Mouse (Mus musculus) CH12.LX (cell line): ENCODE data around the gene Entpd1. TPM values are rescaled to one million over a fixed set of nuclear protein-coding genes. Genes with fewer than 3 reads are reported as not detected.
A peak's percentile ranks its signal among the peaks of the same experiment; 100 is the strongest.

Source experiments
- DNase-seq: peaks from one replicate; pipeline ENCODE4 v3.0.0-alpha.2; 2013; ENCODE audit errors: extremely low read depth
- H3K27ac ChIP-seq: 2 replicates; pipeline ENCODE4 v1.5.1; 2012; ENCODE audit warnings: low read depth, mild to moderate bottlenecking, control low read depth, moderate library complexity; ENCODE audit not compliant: insufficient read depth
- H3K27me3 ChIP-seq: replicated peaks from 2 replicates; pipeline ENCODE3; 2012; ENCODE audit warnings: inconsistent platforms
- H3K36me3 ChIP-seq, 2 experiments: replicated peaks in 1 of 2; 2 replicates each; pipeline versions ENCODE3 to v1.6.1; 2012; ENCODE audit warnings: inconsistent platforms in 1 of 2, low read length in 1 of 2, mild to moderate bottlenecking in 1 of 2, mixed read lengths in 1 of 2, moderate library complexity in 1 of 2; ENCODE audit not compliant: control insufficient read depth in 1 of 2, insufficient read depth in 1 of 2
- H3K4me1 ChIP-seq, 2 experiments: 2 replicates each; pipeline ENCODE4 v1.6.1; 2012; ENCODE audit warnings: inconsistent platforms in 1 of 2, moderate library complexity in 1 of 2; ENCODE audit not compliant: insufficient read depth in 2 of 2, control insufficient read depth in 1 of 2
- H3K4me2 ChIP-seq: 2 replicates; pipeline ENCODE4 v1.6.1; 2012; ENCODE audit warnings: low read depth, mild to moderate bottlenecking, control low read depth; ENCODE audit not compliant: poor library complexity, insufficient read depth, severe bottlenecking
- H3K4me3 ChIP-seq, 3 experiments: fragments of 150-350 bp in 1 of 3; sonication (generic) in 1 of 3; replicated peaks in 1 of 3; 2 replicates each; pipeline versions ENCODE3 to v1.5.1; 2011 to 2012; ENCODE audit warnings: low read depth in 2 of 3, low read length in 2 of 3, mild to moderate bottlenecking in 2 of 3, moderate library complexity in 2 of 3, control low read depth in 1 of 3, improper control_type of control experiment in 1 of 3, inconsistent platforms in 1 of 3, mixed read lengths in 1 of 3; ENCODE audit not compliant: poor library complexity in 1 of 3
- H3K79me2 ChIP-seq: replicated peaks from 2 replicates; pipeline ENCODE4 v1.6.1; 2012; ENCODE audit warnings: mild to moderate bottlenecking, moderate library complexity; ENCODE audit not compliant: control insufficient read depth, poor library complexity, insufficient read depth, severe bottlenecking; ENCODE audit errors: extremely low read depth
- H3K9ac ChIP-seq: 2 replicates; pipeline ENCODE4 v1.6.1; 2012; ENCODE audit warnings: low read depth, mild to moderate bottlenecking, control low read depth, moderate library complexity; ENCODE audit not compliant: insufficient read depth
- H3K9me3 ChIP-seq: replicated peaks from 2 replicates; pipeline ENCODE3; 2012; ENCODE audit warnings: low read length, inconsistent platforms, mixed read lengths
- BHLHE40 ChIP-seq: IDR thresholded peaks from 2 replicates; pipeline ENCODE4 v1.6.1; 2011; ENCODE audit warnings: mild to moderate bottlenecking, low read depth, low read length, improper control_type of control experiment
- EP300 ChIP-seq: IDR thresholded peaks from 2 replicates; pipeline ENCODE4 v1.6.1; 2011; ENCODE audit warnings: low read length, improper control_type of control experiment
- ETS1 ChIP-seq: conservative IDR thresholded peaks from 2 replicates; pipeline ENCODE4 v1.6.1; 2012; ENCODE audit warnings: low read depth, mild to moderate bottlenecking, inconsistent platforms, low read length, improper control_type of control experiment, moderate library complexity
- IRF4 ChIP-seq: IDR thresholded peaks from 2 replicates; pipeline ENCODE4 v1.6.1; 2014; ENCODE audit warnings: low read depth, mild to moderate bottlenecking, inconsistent platforms, low read length, improper control_type of control experiment
- MAFK ChIP-seq: IDR thresholded peaks from 2 replicates; pipeline ENCODE4 v1.6.1; 2011; ENCODE audit warnings: low read length, improper control_type of control experiment; ENCODE audit not compliant: insufficient replicate concordance
- MEF2A ChIP-seq: IDR thresholded peaks from 2 replicates; pipeline ENCODE4 v1.6.1; 2014; ENCODE audit warnings: low read depth, mild to moderate bottlenecking, inconsistent platforms, low read length, improper control_type of control experiment, borderline replicate concordance
- MXI1 ChIP-seq: IDR thresholded peaks from 2 replicates; pipeline ENCODE4 v1.6.1; 2011; ENCODE audit warnings: mild to moderate bottlenecking, low read depth, low read length, improper control_type of control experiment
- NELFE ChIP-seq: IDR thresholded peaks from 2 replicates; pipeline ENCODE4 v1.6.1; 2011; ENCODE audit warnings: low read depth, low read length, improper control_type of control experiment
- NRF1 ChIP-seq: IDR thresholded peaks from 2 replicates; pipeline ENCODE4 v1.6.1; 2014; ENCODE audit warnings: low read depth, mild to moderate bottlenecking, inconsistent platforms, low read length, improper control_type of control experiment, moderate library complexity
- POLR2A ChIP-seq: IDR thresholded peaks from 2 replicates; pipeline ENCODE4 v1.6.1; 2011; ENCODE audit warnings: low read depth, mild to moderate bottlenecking, improper control_type of control experiment, low read length
- POLR2AphosphoS2 ChIP-seq: IDR thresholded peaks from 2 replicates; pipeline ENCODE4 v1.6.1; 2011; ENCODE audit warnings: low read depth, low read length, improper control_type of control experiment
- ZC3H11A ChIP-seq: IDR thresholded peaks from 2 replicates; pipeline ENCODE4 v1.6.1; 2012; ENCODE audit warnings: low read depth, mild to moderate bottlenecking, inconsistent platforms, low read length, improper control_type of control experiment
- ZNF384 ChIP-seq: IDR thresholded peaks from 2 replicates; pipeline ENCODE4 v1.6.1; 2012; ENCODE audit warnings: low read depth, low read length, improper control_type of control experiment, inconsistent platforms
- dilution Hi-C: fragments of 300-500 bp; cut with MboI; formaldehyde crosslinking; loops from 2 replicates; pipeline ENCODE4 v1.14.3; 2020; ENCODE audit warnings: low sequenced_read_pairs; ENCODE audit not compliant: extremely low pct_unique_long_range_greater_than_20kb, extremely low pct_ligation_motif_present
- in situ Hi-C: fragments of 300-500 bp; cut with MboI; formaldehyde crosslinking; loops from 3 replicates; pipeline ENCODE4 v1.14.3; 2019; ENCODE audit warnings: low sequenced_read_pairs, low pct_ligation_motif_present, low pct_unique_long_range_greater_than_20kb, mixed read lengths
- polyA plus RNA-seq: library from polyadenylated mRNA; unstranded; fragments of >175 nt; gene quantifications from 2 replicates; pipeline ENCODE4 v1.2.1, GENCODE M21; 2012; ENCODE audit warnings: low read depth; ENCODE audit not compliant: insufficient read length
- total RNA-seq, 2 experiments: library from RNA; depleted of rRNA; stranded (reverse); fragments of 300-350 nt in 1 of 2; fragments of >200 nt in 1 of 2; gene quantifications; 2 replicates each; pipeline ENCODE4 v1.2.3; 2012 to 2014

The Entpd1 gene
- total and polyA plus RNA-seq, 3 experiments, result 14.7 to 21.2 (median 19.5) TPM

- in situ Hi-C loops (no loop called here), dilution Hi-C loops (no loop called here)
- Histone ChIP-seq H3K27ac (no peak overlapping the region), H3K79me2 (no peaks in the 10 kb centered on the region), H3K9me3 (no peaks in the 10 kb centered on the region), H3K4me2 (no peak overlapping the region), H3K27me3 (no peaks in the 10 kb centered on the region), H3K4me1 (peaks cover 19 to 30% of the 10 kb centered on the region in 2 experiments), H3K36me3 (no peaks in the 10 kb centered on the region), H3K9ac (no peak overlapping the region), H3K4me3 (no peak overlapping the region)
- TF ChIP-seq MAFK (no peak), ETS1 (no peak), EP300 (no peak), NRF1 (no peak)
- DNase-seq, result no peak
Measured at GRCm38 (mm10) chr19:40643846-40644245, 31.7 kb downstream of the Entpd1 start.

GRCm38 (mm10) chr19:40646379-40646778, 34.2 kb downstream of the Entpd1 start:
- Histone ChIP-seq H3K79me2 (no peaks in the 10 kb centered on the region), H3K4me3 (no peak overlapping the region), H3K9me3 (no peaks in the 10 kb centered on the region), H3K27me3 (no peaks in the 10 kb centered on the region), H3K4me2 (no peak overlapping the region), H3K4me1 (peaks cover 10 to 22% of the 10 kb centered on the region in 2 experiments; a peak in 3 of 4 replicates)
- DNase-seq, result no peak
- TF ChIP-seq BHLHE40 (no peak), ZNF384 (no peak), MXI1 (no peak), POLR2AphosphoS2 (no peak), MEF2A (no peak), POLR2A (no peak)
- TF ChIP-seq, all 38 proteins: peak for 0
- in situ Hi-C loops, result loop anchor here (5.0 kb wide), 1 partner anchor 34 kb away; the partner anchor contains the start of genes Entpd1 and Tctn3
- H3K9ac ChIP-seq, result no peak overlapping the region
- dilution Hi-C loops, result no loop called here
- no peak overlapping the region for H3K27ac ChIP-seq
- no peaks in the 10 kb centered on the region for H3K36me3 ChIP-seq

GRCm38 (mm10) chr19:40647319-40648158, 35.4 kb downstream of the Entpd1 start:
- Histone ChIP-seq H3K9ac (no peak overlapping the region), H3K9me3 (no peaks in the 10 kb centered on the region), H3K4me3 (no peak overlapping the region), H3K4me2 (no peak overlapping the region; the same call in 1 of the 2 replicates), H3K36me3 (no peaks in the 10 kb centered on the region), H3K27ac (no peak overlapping the region), H3K4me1 (peaks cover 10 to 22% of the 10 kb centered on the region in 2 experiments; a peak in 3 of 4 replicates), H3K79me2 (no peaks in the 10 kb centered on the region), H3K27me3 (no peaks in the 10 kb centered on the region)
- dilution Hi-C loops (no loop called here), in situ Hi-C loops (loop anchor here (5.0 kb wide), 1 partner anchor 35 kb away; the partner anchor contains the start of genes Entpd1 and Tctn3)
- TF ChIP-seq ZNF384 (peak; percentile 86), NELFE (no peak), EP300 (peak; percentile 70), ZC3H11A (no peak), IRF4 (0 out of 2 replicates have a peak, but pooled peaks have one; percentile 39), BHLHE40 (peak; percentile 52)
- peak; percentile 35 for DNase-seq
